Mouse (Mus musculus): ENCODE data around the gene Elp1.

DNA sequence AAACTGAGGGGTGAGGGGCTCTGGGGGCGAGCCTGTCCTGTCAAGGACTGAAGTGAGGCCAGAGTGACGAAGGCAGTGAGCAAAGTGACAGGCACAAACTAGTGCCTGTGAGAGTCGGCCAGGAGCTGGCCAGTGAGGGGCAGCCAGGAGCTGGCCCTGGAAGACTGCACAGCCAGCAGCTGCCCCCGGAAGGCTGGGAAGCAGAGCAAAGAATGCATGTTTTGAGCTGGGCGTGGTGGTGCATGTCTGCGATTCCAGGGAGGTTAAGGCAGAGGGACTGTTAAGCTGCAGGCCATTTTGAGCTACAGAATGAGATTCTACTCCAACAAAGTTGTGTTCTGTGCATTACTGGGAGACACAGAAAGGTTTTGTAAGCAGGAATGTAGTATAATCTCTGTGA lies 48.6 kb upstream of the Elp1 start:
- TF ChIP-seq CTCF (IDR thresholded peaks at IDR 0.05; ENCODE audit: low read depth, low read length): no peak
- TF ChIP-seq GATA2 (IDR thresholded peaks at IDR 0.05; ENCODE audit: borderline replicate concordance, low read depth, low read length): no peak
